ENCODE assay signal across 15 mouse cellular contexts in genomic region chr1:131088547-131088946, GRCm38 (mm10). TPM values are rescaled to one million over a fixed set of nuclear protein-coding genes. Genes with fewer than 3 reads are reported as not detected.
A peak's percentile ranks its signal among the peaks of the same experiment; 100 is the strongest.
DNase-seq lines count a peak whose midpoint lies in the region; ATAC-seq and TF ChIP-seq lines count a peak whose summit lies in the region.
"Had no signal": no experiment of that assay in that cellular context is flagged by ENCODE, and none has a peak within 500 bp of the region (broad histone marks: within the 10 kb centered on the region; RNA-seq: fewer than 3 reads in every experiment).

No protein-coding gene starts in this region.

- TF ChIP-seq EP300 in lung, postnatal 0 days (IDR thresholded peaks at IDR 0.05), result peak; percentile 54; the same call in 1 of the 2 replicates

- H3K4me1 ChIP-seq in forebrain, embryonic 13.5 days, result peaks cover 81% of the 10 kb centered on the region
- H3K4me1 ChIP-seq in forebrain, postnatal 0 days (ENCODE audit: insufficient read depth), result peaks cover 20% of the 10 kb centered on the region
- peaks cover 96% of the 10 kb centered on the region for H3K4me1 ChIP-seq in heart, embryonic 16.5 days (ENCODE audit: control insufficient read depth, insufficient read depth, low read length)
- peaks cover 99% of the 10 kb centered on the region for H3K4me1 ChIP-seq in midbrain, embryonic 10.5 days
- peaks cover 13% of the 10 kb centered on the region; the same call in 1 of the 2 replicates for H3K4me1 ChIP-seq in midbrain, postnatal 0 days (ENCODE audit: insufficient read depth, low read length)
- peaks cover 76% of the 10 kb centered on the region for H3K4me1 ChIP-seq in lung, postnatal 0 days (ENCODE audit: insufficient read depth, low read depth, low read length)

- no peaks in the 10 kb centered on the region for H3K36me3 ChIP-seq in forebrain, embryonic 13.5 days (ENCODE audit: poor library complexity, severe bottlenecking)
- H3K36me3 ChIP-seq in forebrain, postnatal 0 days (ENCODE audit: insufficient read depth), result no peaks in the 10 kb centered on the region
- H3K36me3 ChIP-seq in heart, embryonic 16.5 days (ENCODE audit: control insufficient read depth, insufficient read depth), result no peaks in the 10 kb centered on the region
- H3K36me3 ChIP-seq in midbrain, embryonic 10.5 days, result peaks cover 2% of the 10 kb centered on the region; the same call in 1 of the 2 replicates
- no peaks in the 10 kb centered on the region for H3K36me3 ChIP-seq in midbrain, postnatal 0 days (ENCODE audit: insufficient read depth, low read length)
- no peaks in the 10 kb centered on the region for H3K36me3 ChIP-seq in lung, postnatal 0 days (ENCODE audit: insufficient read depth, low read length)
- H3K36me3 ChIP-seq: liver, embryonic 15.5 days; neural tube, embryonic 13.5 days had no signal

- H3K9me3 ChIP-seq in forebrain, embryonic 13.5 days (replicated peaks), result no peaks in the 10 kb centered on the region
- H3K9me3 ChIP-seq in forebrain, postnatal 0 days (ENCODE audit: low read length), result no peaks in the 10 kb centered on the region
- no peaks in the 10 kb centered on the region for H3K9me3 ChIP-seq in heart, embryonic 16.5 days (replicated peaks; ENCODE audit: control insufficient read depth, low read length)
- no peaks in the 10 kb centered on the region for H3K9me3 ChIP-seq in midbrain, embryonic 10.5 days (replicated peaks)
- H3K9me3 ChIP-seq in midbrain, postnatal 0 days (ENCODE audit: low read length), result no peaks in the 10 kb centered on the region
- H3K9me3 ChIP-seq in lung, postnatal 0 days (ENCODE audit: low read length), result no peaks in the 10 kb centered on the region
- H3K9me3 ChIP-seq: liver, embryonic 15.5 days; neural tube, embryonic 13.5 days had no signal

- no peak for DNase-seq in forebrain, postnatal 0 days
- DNase-seq in heart, adult 18-20 months, result no peak
- no peak for DNase-seq in midbrain, embryonic 10.5 days (ENCODE audit: low spot score)
- DNase-seq in midbrain, postnatal 0 days (ENCODE audit: low spot score), result no peak
- DNase-seq in lung, postnatal 0 days (ENCODE audit: low spot score), result peak; percentile 84
- DNase-seq in spleen, postnatal 36 days (ENCODE audit: low spot score in 2 of 2), result no peak
- DNase-seq: adrenal gland, postnatal 25 days; embryo, embryonic 11 days; kidney, adult 8-10 months; right cerebral cortex, postnatal 4 days had no signal

- no peak overlapping the region for H3K4me3 ChIP-seq in forebrain, embryonic 13.5 days
- no peak overlapping the region for H3K4me3 ChIP-seq in forebrain, postnatal 0 days (ENCODE audit: low read depth, low read length)
- H3K4me3 ChIP-seq in heart, embryonic 16.5 days (ENCODE audit: low read length), result no peak overlapping the region
- peak overlapping the region; percentile 27; the same call in 1 of the 2 replicates for H3K4me3 ChIP-seq in midbrain, embryonic 10.5 days
- no peak overlapping the region for H3K4me3 ChIP-seq in midbrain, postnatal 0 days (ENCODE audit: low read depth, low read length)
- no peak overlapping the region for H3K4me3 ChIP-seq in lung, postnatal 0 days (ENCODE audit: low read depth, low read length)
- H3K4me3 ChIP-seq: liver, embryonic 15.5 days; neural tube, embryonic 13.5 days had no signal

- TF ChIP-seq CTCF in forebrain, postnatal 0 days (IDR thresholded peaks at IDR 0.05; ENCODE audit: low read depth), result no peak
- TF ChIP-seq CTCF in midbrain, postnatal 0 days (IDR thresholded peaks at IDR 0.05), result no peak
- TF ChIP-seq CTCF in lung, postnatal 0 days (IDR thresholded peaks at IDR 0.05), result no peak

- WGBS in forebrain, embryonic 13.5 days, result 50% methylated on average over 11 of the region's 11 CpGs
- 59% methylated on average over 11 of the region's 11 CpGs for WGBS in forebrain, postnatal 0 days
- WGBS in heart, embryonic 16.5 days, result 31% methylated on average over 11 of the region's 11 CpGs
- 56% methylated on average over 11 of the region's 11 CpGs for WGBS in midbrain, embryonic 10.5 days
- 50% methylated on average over 11 of the region's 11 CpGs for WGBS in midbrain, postnatal 0 days
- WGBS in lung, postnatal 0 days, result 46% methylated on average over 11 of the region's 11 CpGs

- H3K27me3 ChIP-seq in forebrain, embryonic 13.5 days, result no peaks in the 10 kb centered on the region
- no peaks in the 10 kb centered on the region for H3K27me3 ChIP-seq in forebrain, postnatal 0 days (ENCODE audit: insufficient read depth, low read length)
- H3K27me3 ChIP-seq in heart, embryonic 16.5 days (ENCODE audit: control insufficient read depth, insufficient read depth, low read length), result no peaks in the 10 kb centered on the region
- no peaks in the 10 kb centered on the region for H3K27me3 ChIP-seq in midbrain, embryonic 10.5 days (ENCODE audit: low read depth, poor library complexity, severe bottlenecking)
- no peaks in the 10 kb centered on the region for H3K27me3 ChIP-seq in midbrain, postnatal 0 days (ENCODE audit: insufficient read depth, low read length)
- H3K27me3 ChIP-seq in lung, postnatal 0 days (replicated peaks; ENCODE audit: insufficient read depth, low read length), result no peaks in the 10 kb centered on the region
- H3K27me3 ChIP-seq: liver, embryonic 15.5 days; neural tube, embryonic 13.5 days had no signal

- no peak overlapping the region for H3K4me2 ChIP-seq in forebrain, embryonic 13.5 days
- H3K4me2 ChIP-seq in forebrain, postnatal 0 days (ENCODE audit: low read depth), result no peak overlapping the region
- peak overlapping the region; percentile 53 for H3K4me2 ChIP-seq in heart, embryonic 16.5 days (ENCODE audit: low read depth, low read length)
- no peak overlapping the region for H3K4me2 ChIP-seq in midbrain, postnatal 0 days (ENCODE audit: low read depth, low read length, poor library complexity, severe bottlenecking)
- H3K4me2 ChIP-seq in lung, postnatal 0 days (replicated peaks; ENCODE audit: low read depth, low read length), result peak overlapping the region; percentile 14; the same call in 1 of the 2 replicates
- H3K4me2 ChIP-seq: liver, embryonic 15.5 days; neural tube, embryonic 13.5 days had no signal

- ATAC-seq in forebrain, embryonic 13.5 days, result no peak
- ATAC-seq in forebrain, postnatal 0 days, result no peak
- ATAC-seq in heart, embryonic 16.5 days (replicated peaks; ENCODE audit: extremely low read depth, insufficient read depth, low FRiP score), result no peak
- no peak for ATAC-seq in midbrain, postnatal 0 days (ENCODE audit: low FRiP score)
- ATAC-seq in lung, postnatal 0 days, result peak; percentile 59
- ATAC-seq: activated CD4-positive, CD25-positive, alpha-beta regulatory T cell, adult 4 months had no signal

- no peak overlapping the region for H3K27ac ChIP-seq in forebrain, embryonic 13.5 days
- H3K27ac ChIP-seq in forebrain, postnatal 0 days (ENCODE audit: low read depth, low read length), result no peak overlapping the region
- H3K27ac ChIP-seq in heart, embryonic 16.5 days (ENCODE audit: low read length), result 0 out of 2 replicates have a peak overlapping the region, but pooled peaks have one; percentile 22
- peak overlapping the region; percentile 67 for H3K27ac ChIP-seq in midbrain, embryonic 10.5 days (replicated peaks)
- H3K27ac ChIP-seq in midbrain, postnatal 0 days (ENCODE audit: low read depth, low read length), result no peak overlapping the region
- peak overlapping the region; percentile 72 for H3K27ac ChIP-seq in lung, postnatal 0 days (ENCODE audit: low read length)
- H3K27ac ChIP-seq: liver, embryonic 15.5 days; neural tube, embryonic 13.5 days had no signal

- 0 out of 2 replicates have a peak overlapping the region, but pooled peaks have one; percentile 31 for H3K9ac ChIP-seq in forebrain, embryonic 13.5 days
- H3K9ac ChIP-seq in forebrain, postnatal 0 days, result no peak overlapping the region
- H3K9ac ChIP-seq in heart, embryonic 16.5 days (ENCODE audit: low read length), result peak overlapping the region; percentile 66; the same call in 1 of the 2 replicates
- no peak overlapping the region for H3K9ac ChIP-seq in midbrain, postnatal 0 days (replicated peaks; ENCODE audit: low read length, poor library complexity, severe bottlenecking)
- no peak overlapping the region for H3K9ac ChIP-seq in lung, postnatal 0 days (replicated peaks; ENCODE audit: low read depth)
- H3K9ac ChIP-seq: liver, embryonic 15.5 days; neural tube, embryonic 13.5 days had no signal

RNA-seq across cellular contexts. Expression of gene Mapkapk2, which starts 9.1 kb away (rescaled TPM):
- polyA plus RNA-seq in forebrain, embryonic 13.5 days (2015; fragmentation: Nextera tagmentation; extraction: Ambion mirVana), result 28.4 and 30.5 TPM in 2 replicates
- total RNA-seq in forebrain, postnatal 0 days (2014; rRNA removed), result 47.9 and 57.3 TPM in 2 replicates
- 18.0 and 18.3 TPM in 2 replicates for polyA plus RNA-seq in forebrain, postnatal 0 days (2015; fragmentation: Nextera tagmentation; extraction: Ambion mirVana)
- polyA plus RNA-seq in heart, embryonic 16.5 days (2015; fragmentation: Nextera tagmentation; extraction: Ambion mirVana), result 61.4 and 66.8 TPM in 2 replicates
- 100 to 1,000 TPM; 311 to 318 TPM for total RNA-seq in heart, adult 18-20 months (2021)
- 50.9 and 55.7 TPM in 2 replicates for polyA plus RNA-seq in midbrain, embryonic 10.5 days (2016; fragmentation: Nextera tagmentation; extraction: Ambion mirVana)
- total RNA-seq in midbrain, postnatal 0 days (2014; rRNA removed), result 44.2 and 48.1 TPM in 2 replicates
- 13.7 and 13.8 TPM in 2 replicates for polyA plus RNA-seq in midbrain, postnatal 0 days (2015; fragmentation: Nextera tagmentation; extraction: Ambion mirVana)
- polyA plus RNA-seq in lung, postnatal 0 days (2015; fragmentation: Nextera tagmentation; extraction: Ambion mirVana), result 62.4 and 65.0 TPM in 2 replicates

RNA-seq across cellular contexts. Expression of gene Dyrk3, which starts 49.6 kb away (rescaled TPM):
- polyA plus RNA-seq in forebrain, embryonic 13.5 days (2015; fragmentation: Nextera tagmentation; extraction: Ambion mirVana), result 16.7 and 18.9 TPM in 2 replicates
- 14.3 and 16.9 TPM in 2 replicates for total RNA-seq in forebrain, postnatal 0 days (2014; rRNA removed)
- polyA plus RNA-seq in forebrain, postnatal 0 days (2015; fragmentation: Nextera tagmentation; extraction: Ambion mirVana), result 17.7 and 19.1 TPM in 2 replicates
- polyA plus RNA-seq in heart, embryonic 16.5 days (2015; fragmentation: Nextera tagmentation; extraction: Ambion mirVana), result 1.8 and 2.1 TPM in 2 replicates
- 1 to 10 TPM in 1 of 2 experiments, under 1 TPM in 1; 0.20 to 1.1 TPM for total RNA-seq in heart, adult 18-20 months (2021)
- 15.4 and 18.1 TPM in 2 replicates for polyA plus RNA-seq in midbrain, embryonic 10.5 days (2016; fragmentation: Nextera tagmentation; extraction: Ambion mirVana)
- 10.6 and 12.0 TPM in 2 replicates for total RNA-seq in midbrain, postnatal 0 days (2014; rRNA removed)
- polyA plus RNA-seq in midbrain, postnatal 0 days (2015; fragmentation: Nextera tagmentation; extraction: Ambion mirVana), result 13.0 and 13.4 TPM in 2 replicates
- polyA plus RNA-seq in lung, postnatal 0 days (2015; fragmentation: Nextera tagmentation; extraction: Ambion mirVana), result 3.4 and 4.7 TPM in 2 replicates

Comparison
In these comparisons a context has a peak if more than half of its experiments do, and no peak if none do; other contexts are left out.
1. H3K27ac ChIP-seq: peak in heart, embryonic 16.5 days (single experiment), midbrain, embryonic 10.5 days (single experiment) and lung, postnatal 0 days (single experiment); none in forebrain, embryonic 13.5 days (single experiment), forebrain, postnatal 0 days (single experiment) and midbrain, postnatal 0 days (single experiment).
2. H3K9ac ChIP-seq: peak in forebrain, embryonic 13.5 days (single experiment) and heart, embryonic 16.5 days (single experiment); none in forebrain, postnatal 0 days (single experiment), midbrain, postnatal 0 days (single experiment) and lung, postnatal 0 days (single experiment).
3. H3K4me2 ChIP-seq: peak in heart, embryonic 16.5 days (single experiment) and lung, postnatal 0 days (single experiment); none in forebrain, embryonic 13.5 days (single experiment), forebrain, postnatal 0 days (single experiment) and midbrain, postnatal 0 days (single experiment).